Mouse (Mus musculus): ENCODE data around the gene Tmtc2. TPM values are rescaled to one million over a fixed set of nuclear protein-coding genes. Genes with fewer than 3 reads are reported as not detected.

The Tmtc2 gene
- polyA plus RNA-seq, 1 experiment from 2014 or later: 4.2 TPM

DNA sequence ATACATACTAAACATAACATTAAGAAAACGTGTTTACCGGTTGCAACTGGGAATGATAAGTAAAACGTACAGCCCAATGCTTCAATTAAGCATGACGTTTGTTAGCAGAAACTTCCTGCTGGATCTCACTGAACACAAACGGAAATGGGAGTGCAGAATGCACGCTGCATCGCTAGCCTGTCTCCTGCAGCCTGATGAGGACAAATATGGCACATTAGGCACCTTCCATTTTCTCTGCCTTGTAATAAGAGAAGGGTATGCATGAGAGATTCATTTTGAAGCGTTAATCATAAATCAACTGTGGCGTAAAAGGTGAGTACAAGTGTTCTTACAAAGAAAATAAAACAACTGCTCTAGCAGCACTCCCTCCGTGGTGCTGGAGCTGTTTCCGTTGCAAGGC lies 94.5 kb downstream of the Tmtc2 start:
- H3K36me3 ChIP-seq (replicated peaks): no peaks in the 10 kb centered on the region
- H3K27me3 ChIP-seq (ENCODE audit: poor library complexity, severe bottlenecking): peaks cover 63% of the 10 kb centered on the region
- peaks cover 33% of the 10 kb centered on the region for H3K4me1 ChIP-seq
- no peaks in the 10 kb centered on the region for H3K9me3 ChIP-seq
- no peak overlapping the region for H3K4me3 ChIP-seq
- no peak for DNase-seq (ENCODE audit: extremely low spot score, low spot score)
- 79% methylated on average over 11 of the region's 11 CpGs for WGBS
- no peak overlapping the region for H3K27ac ChIP-seq

DNA sequence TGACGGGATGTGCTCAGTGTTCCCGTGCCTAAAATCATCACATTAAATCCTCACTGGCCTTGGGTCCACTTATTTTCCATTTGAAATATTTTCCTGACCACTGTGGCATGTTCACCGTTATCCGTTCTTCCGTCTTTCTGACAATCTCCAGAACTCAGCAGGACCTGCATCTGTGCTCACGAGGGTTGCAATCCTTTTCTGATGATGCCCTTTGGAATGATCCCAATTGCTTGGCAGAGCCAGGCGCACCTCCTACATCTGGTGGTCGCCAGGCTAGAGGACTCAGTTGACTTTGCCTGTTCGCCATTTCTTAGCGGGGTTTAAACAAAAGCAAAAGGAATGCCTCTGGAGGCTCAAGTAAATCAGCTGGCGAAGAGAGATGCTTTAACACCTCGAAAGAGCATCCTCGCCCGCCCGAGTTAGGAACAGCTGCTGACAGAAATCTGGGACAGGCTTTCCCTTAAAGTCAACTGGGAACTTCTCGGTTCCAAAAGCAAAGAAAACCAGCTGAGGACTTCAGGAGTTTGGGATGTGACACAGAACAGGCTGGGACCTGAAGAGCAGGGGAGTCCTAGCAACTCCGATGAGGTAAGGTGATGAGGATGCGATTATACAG lies 96.5 kb downstream of the Tmtc2 start:
- DNase-seq (ENCODE audit: extremely low spot score, low spot score): no peak
- Histone ChIP-seq H3K27ac (no peak overlapping the region), H3K27me3 (ENCODE audit: poor library complexity, severe bottlenecking) (peaks cover 44% of the 10 kb centered on the region), H3K36me3 (replicated peaks) (no peaks in the 10 kb centered on the region), H3K9me3 (no peaks in the 10 kb centered on the region), H3K4me1 (peaks cover 15% of the 10 kb centered on the region), H3K4me3 (no peak overlapping the region)
- 92% methylated on average over 18 of the region's 18 CpGs for WGBS

- DNase-seq (ENCODE audit: extremely low spot score, low spot score): no peak
- Histone ChIP-seq H3K27me3 (ENCODE audit: poor library complexity, severe bottlenecking) (peaks cover 13% of the 10 kb centered on the region), H3K4me3 (no peak overlapping the region), H3K36me3 (replicated peaks) (no peaks in the 10 kb centered on the region), H3K27ac (no peak overlapping the region), H3K4me1 (peaks cover 6% of the 10 kb centered on the region; the same call in 1 of the 2 replicates), H3K9me3 (no peaks in the 10 kb centered on the region)
- 85% methylated on average over 6 of the region's 6 CpGs for WGBS
Measured at GRCm38 (mm10) chr10:105474162-105474830, 100.0 kb downstream of the Tmtc2 start.

GRCm38 (mm10) chr10:105464378-105464777 lies 109.9 kb downstream of the Tmtc2 start:
- H3K4me3 ChIP-seq: no peak overlapping the region
- H3K4me1 ChIP-seq: peaks cover 5% of the 10 kb centered on the region
- H3K36me3 ChIP-seq (replicated peaks): no peaks in the 10 kb centered on the region
- no peaks in the 10 kb centered on the region for H3K9me3 ChIP-seq
- DNase-seq (ENCODE audit: extremely low spot score, low spot score): no peak
- H3K27ac ChIP-seq: no peak overlapping the region
- 74% methylated on average over 4 of the region's 4 CpGs for WGBS
- H3K27me3 ChIP-seq (ENCODE audit: poor library complexity, severe bottlenecking): no peaks in the 10 kb centered on the region

DNA sequence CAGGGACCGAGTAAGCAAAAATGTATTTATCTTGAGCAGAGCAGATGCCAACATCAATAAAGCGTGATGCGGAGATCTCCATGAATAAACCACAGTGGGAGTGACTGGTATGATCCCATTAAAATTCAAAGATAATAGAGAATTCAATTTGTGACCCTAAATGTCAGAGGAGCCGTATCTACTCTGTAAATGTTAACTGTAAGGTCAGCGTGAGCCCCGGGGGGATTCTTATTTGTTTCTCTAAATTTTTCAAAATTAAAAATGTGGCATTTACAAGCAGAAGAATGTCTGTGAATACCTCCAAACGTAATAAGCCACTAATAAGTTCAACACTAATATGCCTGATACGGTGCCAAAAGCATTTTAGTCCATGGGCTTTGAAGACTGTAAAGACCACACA lies 120.8 kb downstream of the Tmtc2 start:
- no peak for DNase-seq (ENCODE audit: extremely low spot score, low spot score)
- Histone ChIP-seq H3K4me3 (no peak overlapping the region), H3K27me3 (ENCODE audit: poor library complexity, severe bottlenecking) (no peaks in the 10 kb centered on the region), H3K36me3 (replicated peaks) (no peaks in the 10 kb centered on the region), H3K27ac (no peak overlapping the region), H3K9me3 (no peaks in the 10 kb centered on the region), H3K4me1 (no peaks in the 10 kb centered on the region)
- 94% methylated on average over 8 of the region's 8 CpGs for WGBS

DNA sequence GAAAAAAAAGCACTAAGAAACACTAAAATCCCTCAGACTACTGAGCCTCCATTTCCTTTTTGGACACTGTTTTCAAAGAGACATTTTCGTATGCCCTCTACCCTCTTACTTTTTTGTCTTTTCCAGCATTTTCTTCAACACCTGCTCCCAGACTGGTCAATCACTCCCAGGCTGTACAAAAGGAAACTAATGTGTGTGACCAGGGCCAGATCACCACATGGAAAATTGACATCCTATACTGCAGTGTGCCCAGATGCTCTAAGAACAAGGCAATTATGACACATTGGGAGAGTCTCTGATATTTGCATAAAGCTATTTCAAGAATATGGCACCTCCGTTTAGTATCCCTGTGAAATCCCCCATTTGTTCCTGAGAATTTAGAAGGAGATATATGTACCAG lies 127.1 kb downstream of the Tmtc2 start:
- DNase-seq (ENCODE audit: extremely low spot score, low spot score): no peak
- 87% methylated on average over 2 of the region's 2 CpGs for WGBS
- Histone ChIP-seq H3K4me1 (no peaks in the 10 kb centered on the region), H3K36me3 (replicated peaks) (no peaks in the 10 kb centered on the region), H3K27me3 (ENCODE audit: poor library complexity, severe bottlenecking) (no peaks in the 10 kb centered on the region), H3K4me3 (no peak overlapping the region), H3K27ac (no peak overlapping the region), H3K9me3 (no peaks in the 10 kb centered on the region)

DNA sequence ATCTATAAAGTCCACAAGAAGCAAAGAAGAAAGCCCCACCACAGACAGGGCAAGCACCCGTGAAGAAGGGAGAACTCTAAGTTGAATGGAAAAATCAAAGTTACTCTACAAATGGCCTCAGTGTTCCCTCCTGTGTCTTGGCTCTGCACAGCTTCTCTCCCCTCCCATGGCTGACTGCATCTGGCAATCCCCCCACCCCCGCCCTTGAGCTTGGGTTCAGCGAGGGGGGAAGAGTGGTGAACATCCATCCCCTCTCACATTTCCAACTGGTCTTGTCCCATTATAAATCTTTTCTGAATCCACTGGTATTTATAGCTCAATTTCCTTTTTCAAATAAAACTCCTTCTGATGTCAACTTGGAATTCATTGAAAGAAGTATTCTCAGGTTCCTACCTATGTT lies 129.9 kb downstream of the Tmtc2 start:
- H3K27me3 ChIP-seq (ENCODE audit: poor library complexity, severe bottlenecking): no peaks in the 10 kb centered on the region
- no peaks in the 10 kb centered on the region for H3K36me3 ChIP-seq (replicated peaks)
- H3K9me3 ChIP-seq: no peaks in the 10 kb centered on the region
- 82% methylated on average over 3 of the region's 3 CpGs for WGBS
- no peak overlapping the region for H3K4me3 ChIP-seq
- H3K27ac ChIP-seq: no peak overlapping the region
- DNase-seq (ENCODE audit: extremely low spot score, low spot score): no peak
- no peaks in the 10 kb centered on the region for H3K4me1 ChIP-seq

GRCm38 (mm10) chr10:105434879-105435278 lies 139.4 kb downstream of the Tmtc2 start:
- Histone ChIP-seq H3K4me1 (peaks cover 13% of the 10 kb centered on the region; the same call in 1 of the 2 replicates), H3K27me3 (ENCODE audit: poor library complexity, severe bottlenecking) (peaks cover 10% of the 10 kb centered on the region; the same call in 1 of the 2 replicates), H3K4me3 (no peak overlapping the region), H3K9me3 (no peaks in the 10 kb centered on the region), H3K36me3 (replicated peaks) (no peaks in the 10 kb centered on the region), H3K27ac (no peak overlapping the region)
- no peak for DNase-seq (ENCODE audit: extremely low spot score, low spot score)
- 89% methylated on average over 5 of the region's 5 CpGs for WGBS

GRCm38 (mm10) chr10:105430885-105431284 lies 143.4 kb downstream of the Tmtc2 start:
- Histone ChIP-seq H3K27me3 (ENCODE audit: poor library complexity, severe bottlenecking) (peaks cover 47% of the 10 kb centered on the region), H3K9me3 (no peaks in the 10 kb centered on the region), H3K4me3 (no peak overlapping the region), H3K36me3 (replicated peaks) (no peaks in the 10 kb centered on the region), H3K4me1 (peaks cover 11% of the 10 kb centered on the region; the same call in 1 of the 2 replicates), H3K27ac (no peak overlapping the region)
- no peak for DNase-seq (ENCODE audit: extremely low spot score, low spot score)
- 54% methylated on average over 3 of the region's 3 CpGs for WGBS

DNA sequence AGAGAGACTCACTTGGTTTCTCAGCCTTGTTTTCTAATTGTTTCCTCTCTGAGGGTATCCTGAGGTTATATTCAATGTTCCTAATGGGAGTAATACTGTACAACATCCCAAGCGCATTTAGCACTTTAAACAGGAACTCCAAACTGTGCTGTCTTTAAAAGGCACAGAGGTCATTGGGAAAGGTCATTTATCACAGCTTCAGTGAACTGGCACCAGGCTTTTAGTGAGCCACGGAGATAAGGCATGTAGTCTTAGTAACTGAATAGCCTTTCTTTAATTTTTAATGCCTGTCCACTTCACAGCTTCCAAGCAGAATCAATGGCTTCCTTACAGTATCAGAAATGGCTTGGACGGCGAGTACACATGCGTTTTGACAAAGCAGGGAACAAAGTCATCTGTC lies 144.0 kb downstream of the Tmtc2 start:
- Histone ChIP-seq H3K27me3 (ENCODE audit: poor library complexity, severe bottlenecking) (peaks cover 53% of the 10 kb centered on the region), H3K9me3 (no peaks in the 10 kb centered on the region), H3K27ac (no peak overlapping the region), H3K36me3 (replicated peaks) (no peaks in the 10 kb centered on the region), H3K4me3 (no peak overlapping the region), H3K4me1 (peaks cover 11% of the 10 kb centered on the region; the same call in 1 of the 2 replicates)
- no peak for DNase-seq (ENCODE audit: extremely low spot score, low spot score)
- WGBS: 73% methylated on average over 5 of the region's 5 CpGs

GRCm38 (mm10) chr10:105428080-105428479 lies 146.2 kb downstream of the Tmtc2 start:
- Histone ChIP-seq H3K4me3 (no peak overlapping the region), H3K9me3 (no peaks in the 10 kb centered on the region), H3K27me3 (ENCODE audit: poor library complexity, severe bottlenecking) (peaks cover 69% of the 10 kb centered on the region), H3K27ac (no peak overlapping the region), H3K4me1 (peaks cover 22% of the 10 kb centered on the region), H3K36me3 (replicated peaks) (no peaks in the 10 kb centered on the region)
- no peak for DNase-seq (ENCODE audit: extremely low spot score, low spot score)
- WGBS: 83% methylated on average over 5 of the region's 5 CpGs

DNA sequence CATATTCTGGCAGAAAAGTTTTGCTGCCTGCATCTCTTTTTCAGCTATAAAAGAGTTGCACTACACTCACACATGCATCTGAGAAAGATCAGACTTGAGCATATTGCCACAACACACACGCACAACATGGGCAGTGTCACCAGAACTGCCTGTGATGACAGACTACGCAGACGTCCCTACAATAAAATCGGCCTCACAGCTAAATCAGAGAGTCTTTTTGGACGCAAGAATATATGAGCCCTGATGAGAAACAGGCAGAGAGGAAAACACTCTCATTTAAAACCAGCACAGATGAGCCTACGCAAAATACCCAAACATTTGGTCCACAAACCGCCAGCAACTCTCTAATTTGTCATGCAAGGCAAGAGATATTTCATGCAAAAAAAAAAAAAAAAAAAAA lies 146.6 kb downstream of the Tmtc2 start:
- H3K36me3 ChIP-seq (replicated peaks): no peaks in the 10 kb centered on the region
- 87% methylated on average over 7 of the region's 7 CpGs for WGBS
- no peak overlapping the region for H3K27ac ChIP-seq
- no peak for DNase-seq (ENCODE audit: extremely low spot score, low spot score)
- no peaks in the 10 kb centered on the region for H3K9me3 ChIP-seq
- H3K27me3 ChIP-seq (ENCODE audit: poor library complexity, severe bottlenecking): peaks cover 72% of the 10 kb centered on the region
- peaks cover 26% of the 10 kb centered on the region for H3K4me1 ChIP-seq
- H3K4me3 ChIP-seq: no peak overlapping the region

- Histone ChIP-seq H3K27me3 (ENCODE audit: poor library complexity, severe bottlenecking) (peaks cover 89% of the 10 kb centered on the region), H3K36me3 (replicated peaks) (no peaks in the 10 kb centered on the region), H3K27ac (no peak overlapping the region), H3K4me1 (peaks cover 20% of the 10 kb centered on the region), H3K4me3 (no peak overlapping the region), H3K9me3 (no peaks in the 10 kb centered on the region)
- DNase-seq (ENCODE audit: extremely low spot score, low spot score): no peak
- WGBS: 92% methylated on average over 1 of the region's 1 CpGs
Measured at GRCm38 (mm10) chr10:105425052-105425451, 149.2 kb downstream of the Tmtc2 start.

All from forebrain, embryonic 10.5 days (tissue).